Mouse (Mus musculus): ENCODE measurements at regions not wholly inside any gene's neighbourhood (a gene's known extent, or its start where the extent isn't known, plus 50 kb on each side); places are given as distances from the start of the nearest gene placed in this dataset.
A peak's percentile ranks its signal among the peaks of the same experiment; 100 is the strongest.

DNA sequence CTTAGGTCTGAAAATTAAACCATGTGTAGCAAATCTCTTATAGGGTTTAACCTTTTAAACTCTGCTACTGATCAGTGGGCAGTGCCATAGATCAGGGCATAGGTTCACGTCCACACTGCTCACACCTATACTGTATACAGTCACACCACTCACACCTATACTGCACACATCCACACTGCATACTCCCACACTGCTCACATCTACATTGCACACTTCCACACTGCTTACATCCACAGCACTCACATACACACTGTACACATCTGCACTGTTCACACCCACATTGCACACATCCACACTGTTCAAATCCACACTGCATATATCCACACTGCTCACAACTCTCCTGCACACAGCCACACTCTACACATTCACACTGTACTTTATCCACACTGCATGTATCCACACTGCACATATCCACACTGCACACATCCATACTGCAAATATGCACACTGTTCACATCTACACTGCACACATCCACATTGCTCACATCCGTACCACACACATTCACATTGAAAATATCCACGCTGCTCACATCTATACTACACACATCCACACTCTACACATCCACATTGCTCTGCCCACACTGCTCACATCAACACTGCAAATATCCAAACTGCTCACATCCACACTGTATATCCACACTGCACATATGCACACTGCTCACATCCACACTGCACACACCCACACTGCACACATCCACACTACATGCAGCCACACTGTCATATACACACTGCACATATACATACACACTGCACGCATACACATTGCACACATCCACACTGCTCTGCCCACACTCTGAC lies 209.7 kb upstream of the Arpp21 start:
- Histone ChIP-seq H3K4me1 (peaks cover 18% of the 10 kb centered on the region), H3K4me3 (replicated peaks) (peak overlapping the region; percentile 83), H3K36me3 (replicated peaks; ENCODE audit: low read length) (no peaks in the 10 kb centered on the region), H3K27me3 (replicated peaks) (peaks cover 2% of the 10 kb centered on the region), H3K9me3 (no peaks in the 10 kb centered on the region)
- TF ChIP-seq GATA1 (IDR thresholded peaks at IDR 0.05; ENCODE audit: borderline replicate concordance, low read length) (no peak), FLI1 (IDR thresholded peaks at IDR 0.05; ENCODE audit: low read length) (no peak)

DNA sequence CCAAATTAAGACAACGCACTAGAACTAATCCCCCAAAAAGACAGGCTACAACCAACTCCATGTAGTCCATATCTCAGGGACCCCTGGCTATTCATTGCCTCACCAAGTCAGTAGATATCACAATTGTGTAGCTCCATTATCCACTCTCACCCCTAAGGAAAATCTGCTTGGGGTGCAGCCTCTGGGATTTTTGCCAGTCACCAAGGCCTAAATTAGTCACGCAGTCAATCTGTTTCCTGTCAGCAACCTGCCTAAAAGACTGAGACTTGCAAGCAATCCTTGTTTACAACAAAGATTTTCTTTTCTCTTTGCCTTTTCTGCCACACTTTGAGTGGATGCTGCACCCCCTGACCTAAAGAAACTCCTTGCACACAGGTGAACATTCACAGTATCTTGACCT lies 208.5 kb upstream of the Arpp21 start:
- H3K36me3 ChIP-seq (replicated peaks; ENCODE audit: low read length): no peaks in the 10 kb centered on the region
- TF ChIP-seq FLI1 (IDR thresholded peaks at IDR 0.05; ENCODE audit: low read length): no peak
- no peak for TF ChIP-seq GATA1 (IDR thresholded peaks at IDR 0.05; ENCODE audit: borderline replicate concordance, low read length)
- H3K9me3 ChIP-seq: no peaks in the 10 kb centered on the region
- peaks cover 2% of the 10 kb centered on the region for H3K27me3 ChIP-seq (replicated peaks)
- H3K4me3 ChIP-seq (replicated peaks): no peak overlapping the region
- H3K4me1 ChIP-seq: peaks cover 18% of the 10 kb centered on the region

DNA sequence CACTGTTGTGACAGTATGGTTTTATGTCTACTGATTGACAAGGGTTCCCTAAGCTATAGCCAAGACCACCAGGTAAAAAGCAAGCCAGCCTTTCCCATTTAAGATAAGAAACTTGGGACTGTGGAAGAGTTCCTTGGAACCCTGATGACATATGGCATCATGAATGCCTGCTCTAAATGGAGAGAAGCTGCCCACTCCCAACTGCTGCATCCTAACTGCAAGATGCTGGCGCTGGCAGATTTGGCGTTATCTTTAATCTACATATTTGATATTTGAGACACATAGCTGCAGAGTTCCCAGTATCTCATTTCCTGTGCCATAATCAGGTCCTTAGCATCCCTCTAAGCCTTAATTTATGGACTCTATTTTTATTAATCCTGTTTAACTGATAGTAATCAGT lies 200.4 kb upstream of the Arpp21 start:
- no peaks in the 10 kb centered on the region for H3K4me1 ChIP-seq
- H3K9me3 ChIP-seq: peaks cover 4% of the 10 kb centered on the region; the same call in 1 of the 2 replicates
- TF ChIP-seq GATA1 (IDR thresholded peaks at IDR 0.05; ENCODE audit: borderline replicate concordance, low read length) (no peak), FLI1 (IDR thresholded peaks at IDR 0.05; ENCODE audit: low read length) (no peak)
- H3K36me3 ChIP-seq (replicated peaks; ENCODE audit: low read length): no peaks in the 10 kb centered on the region
- H3K27me3 ChIP-seq (replicated peaks): no peaks in the 10 kb centered on the region
- no peak overlapping the region for H3K4me3 ChIP-seq (replicated peaks)

- Histone ChIP-seq H3K4me1 (no peaks in the 10 kb centered on the region), H3K9me3 (no peaks in the 10 kb centered on the region), H3K36me3 (replicated peaks; ENCODE audit: low read length) (no peaks in the 10 kb centered on the region), H3K4me3 (replicated peaks) (no peak overlapping the region), H3K27me3 (replicated peaks) (no peaks in the 10 kb centered on the region)
- TF ChIP-seq FLI1 (IDR thresholded peaks at IDR 0.05; ENCODE audit: low read length) (no peak), GATA1 (IDR thresholded peaks at IDR 0.05; ENCODE audit: borderline replicate concordance, low read length) (no peak)
Measured at GRCm38 (mm10) chr9:112431920-112432437, 196.2 kb upstream of the Arpp21 start.

- Histone ChIP-seq H3K27me3 (replicated peaks) (no peaks in the 10 kb centered on the region), H3K36me3 (replicated peaks; ENCODE audit: low read length) (no peaks in the 10 kb centered on the region), H3K4me3 (replicated peaks) (no peak overlapping the region), H3K9me3 (no peaks in the 10 kb centered on the region), H3K4me1 (no peaks in the 10 kb centered on the region)
- TF ChIP-seq FLI1 (IDR thresholded peaks at IDR 0.05; ENCODE audit: low read length): no peak
- TF ChIP-seq GATA1 (IDR thresholded peaks at IDR 0.05; ENCODE audit: borderline replicate concordance, low read length): no peak
Measured at GRCm38 (mm10) chr9:112429196-112429595, 193.5 kb upstream of the Arpp21 start.

DNA sequence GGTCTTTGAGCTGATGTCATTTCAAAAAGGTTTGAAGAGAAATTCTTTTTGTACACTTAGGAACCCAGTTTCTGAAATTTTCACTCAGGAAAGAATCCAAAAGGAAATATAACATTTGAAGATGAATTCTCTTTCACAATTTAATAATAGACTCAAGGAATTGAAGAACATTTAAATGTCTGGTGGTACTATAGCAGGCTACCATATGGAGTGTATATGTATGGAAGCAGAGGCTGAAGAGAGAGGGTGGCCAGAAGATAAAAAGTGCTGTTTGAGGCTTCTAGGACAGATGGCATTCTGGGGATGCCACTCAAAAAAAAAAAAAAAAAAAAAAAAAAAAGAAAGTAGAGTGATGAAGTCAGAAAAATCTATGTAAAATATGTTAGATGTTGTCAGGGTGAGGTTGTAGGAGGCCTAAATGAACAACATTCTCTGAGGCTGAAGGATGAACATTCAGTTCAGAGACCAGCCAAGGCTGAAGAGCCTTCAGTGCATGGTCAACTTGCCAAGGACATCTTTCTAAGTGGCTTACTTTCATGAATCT lies 170.1 kb upstream of the Arpp21 start:
- peaks cover 6% of the 10 kb centered on the region; the same call in 1 of the 2 replicates for H3K9me3 ChIP-seq
- H3K27me3 ChIP-seq (replicated peaks): no peaks in the 10 kb centered on the region
- no peaks in the 10 kb centered on the region for H3K4me1 ChIP-seq
- H3K36me3 ChIP-seq (replicated peaks; ENCODE audit: low read length): no peaks in the 10 kb centered on the region
- no peak overlapping the region for H3K4me3 ChIP-seq (replicated peaks)
- TF ChIP-seq GATA1 (IDR thresholded peaks at IDR 0.05; ENCODE audit: borderline replicate concordance, low read length) (no peak), FLI1 (IDR thresholded peaks at IDR 0.05; ENCODE audit: low read length) (no peak)

- H3K9me3 ChIP-seq: no peaks in the 10 kb centered on the region
- TF ChIP-seq GATA1 (IDR thresholded peaks at IDR 0.05; ENCODE audit: borderline replicate concordance, low read length) (no peak), FLI1 (IDR thresholded peaks at IDR 0.05; ENCODE audit: low read length) (no peak)
- H3K36me3 ChIP-seq (replicated peaks; ENCODE audit: low read length): no peaks in the 10 kb centered on the region
- H3K27me3 ChIP-seq (replicated peaks): peaks cover 2% of the 10 kb centered on the region
- no peak overlapping the region for H3K4me3 ChIP-seq (replicated peaks)
- no peaks in the 10 kb centered on the region for H3K4me1 ChIP-seq
Measured at GRCm38 (mm10) chr9:112370746-112371145, 135.0 kb upstream of the Arpp21 start.

DNA sequence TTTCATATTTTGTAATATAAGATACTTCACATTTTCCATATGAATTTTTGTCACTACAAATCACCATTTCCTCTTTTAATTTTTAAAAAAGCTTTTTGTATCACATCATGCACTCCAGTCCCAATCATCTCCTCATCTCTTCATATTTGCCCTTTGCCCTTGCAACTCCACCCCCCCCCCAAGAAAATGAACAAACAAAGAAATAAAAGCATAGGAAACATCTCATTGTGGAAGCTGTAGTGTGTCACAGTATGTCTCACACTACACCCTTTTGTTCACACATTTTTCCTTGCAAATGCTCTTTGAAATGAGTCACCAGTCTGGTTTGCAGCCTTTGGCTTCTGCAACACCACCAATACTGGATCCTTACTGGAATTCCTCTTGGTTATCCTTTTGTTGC lies 131.6 kb upstream of the Arpp21 start:
- no peaks in the 10 kb centered on the region for H3K4me1 ChIP-seq
- no peaks in the 10 kb centered on the region for H3K9me3 ChIP-seq
- H3K27me3 ChIP-seq (replicated peaks): peaks cover 2% of the 10 kb centered on the region
- no peaks in the 10 kb centered on the region for H3K36me3 ChIP-seq (replicated peaks; ENCODE audit: low read length)
- no peak overlapping the region for H3K4me3 ChIP-seq (replicated peaks)
- TF ChIP-seq GATA1 (IDR thresholded peaks at IDR 0.05; ENCODE audit: borderline replicate concordance, low read length): no peak
- TF ChIP-seq FLI1 (IDR thresholded peaks at IDR 0.05; ENCODE audit: low read length): no peak

DNA sequence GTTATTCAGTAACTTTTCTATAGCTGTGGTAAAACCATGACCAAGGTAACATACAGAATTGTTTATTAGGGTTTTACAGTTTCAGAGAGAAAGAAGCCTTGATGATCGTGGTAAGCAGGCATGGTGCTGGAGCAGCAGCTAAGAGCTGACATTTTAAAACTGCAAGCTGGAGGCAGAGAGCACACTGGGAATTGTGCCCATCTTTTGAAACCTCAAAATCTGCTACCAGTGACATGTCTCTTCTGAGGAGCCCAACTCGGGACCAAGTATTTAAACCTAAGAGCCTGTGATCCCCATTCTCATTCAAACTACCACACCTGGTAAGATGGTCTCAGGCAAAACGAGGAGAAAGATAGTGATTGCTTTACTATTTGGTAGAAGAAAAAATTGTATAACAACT lies 125.6 kb upstream of the Arpp21 start:
- H3K4me3 ChIP-seq (replicated peaks): no peak overlapping the region
- H3K27me3 ChIP-seq (replicated peaks): no peaks in the 10 kb centered on the region
- no peaks in the 10 kb centered on the region for H3K4me1 ChIP-seq
- no peak for TF ChIP-seq FLI1 (IDR thresholded peaks at IDR 0.05; ENCODE audit: low read length)
- no peak for TF ChIP-seq GATA1 (IDR thresholded peaks at IDR 0.05; ENCODE audit: borderline replicate concordance, low read length)
- H3K36me3 ChIP-seq (replicated peaks; ENCODE audit: low read length): no peaks in the 10 kb centered on the region
- H3K9me3 ChIP-seq: no peaks in the 10 kb centered on the region

DNA sequence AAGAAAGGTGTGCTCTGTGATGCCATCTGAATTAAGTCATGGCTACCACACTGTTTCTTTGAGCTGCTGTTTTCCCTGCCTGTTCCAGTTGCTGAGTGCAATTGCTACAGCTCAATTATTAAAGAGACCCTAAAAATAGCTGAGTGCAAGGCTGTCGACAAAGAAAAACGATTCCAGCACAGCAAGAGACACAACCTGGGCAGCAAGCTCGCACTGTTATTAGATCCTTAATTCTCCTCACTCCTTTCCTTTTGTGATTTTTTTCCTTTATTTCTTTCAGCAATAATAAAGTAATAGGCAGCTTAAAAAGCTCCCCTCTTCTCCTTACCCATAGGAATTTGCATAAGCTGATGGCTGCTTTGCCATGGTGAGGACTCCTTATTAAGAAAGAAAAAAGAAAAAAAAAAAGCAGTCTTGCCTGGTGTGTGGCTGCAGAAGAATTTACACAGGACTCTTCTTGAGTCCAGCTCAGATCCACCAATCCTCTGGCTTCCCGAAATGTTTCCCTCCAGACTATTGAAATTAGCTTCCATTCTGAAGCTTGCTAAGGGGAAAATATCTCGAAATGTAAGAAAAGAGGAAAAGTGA lies 123.1 kb upstream of the Arpp21 start:
- no peaks in the 10 kb centered on the region for H3K27me3 ChIP-seq (replicated peaks)
- no peak for TF ChIP-seq GATA1 (IDR thresholded peaks at IDR 0.05; ENCODE audit: borderline replicate concordance, low read length)
- no peak for TF ChIP-seq FLI1 (IDR thresholded peaks at IDR 0.05; ENCODE audit: low read length)
- no peaks in the 10 kb centered on the region for H3K4me1 ChIP-seq
- no peaks in the 10 kb centered on the region for H3K9me3 ChIP-seq
- H3K36me3 ChIP-seq (replicated peaks; ENCODE audit: low read length): no peaks in the 10 kb centered on the region
- no peak overlapping the region for H3K4me3 ChIP-seq (replicated peaks)

All from megakaryocyte, embryonic 14.5 days (primary cell).